Mouse (Mus musculus) frontal cortex, adult (tissue): ENCODE measurements around the gene Mapt.
A peak's percentile ranks its signal among the peaks of the same experiment; 100 is the strongest.

Experiments used
- ATAC-seq: cut with Nextera tagmentation; 2 replicates; pipeline ENCODE4 v1.9.2; 2017; ENCODE audit warnings: mild to moderate bottlenecking, moderate library complexity, mixed read lengths; ENCODE audit not compliant: low TSS enrichment

Mapt gene

DNA sequence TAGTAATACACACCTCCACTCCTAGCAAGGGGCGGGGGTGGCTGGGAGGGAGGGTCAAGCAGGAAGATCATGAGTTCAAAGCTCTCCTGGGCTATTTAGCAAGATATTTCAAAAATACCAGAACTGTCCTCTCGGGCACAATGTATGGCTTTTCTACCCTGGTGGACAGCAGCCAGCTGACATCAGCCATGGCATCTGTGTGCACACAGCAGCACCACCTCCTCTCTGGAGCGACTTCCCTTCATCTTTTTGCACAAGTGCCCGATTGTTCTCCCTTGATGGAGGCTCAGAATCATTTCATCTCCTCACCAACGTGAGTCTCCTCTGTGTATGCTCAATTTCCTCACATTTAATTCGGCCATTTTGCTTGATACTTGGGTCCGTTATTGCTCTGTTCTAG lies 44.6 kb downstream of the Mapt start:
- no peak for ATAC-seq

DNA sequence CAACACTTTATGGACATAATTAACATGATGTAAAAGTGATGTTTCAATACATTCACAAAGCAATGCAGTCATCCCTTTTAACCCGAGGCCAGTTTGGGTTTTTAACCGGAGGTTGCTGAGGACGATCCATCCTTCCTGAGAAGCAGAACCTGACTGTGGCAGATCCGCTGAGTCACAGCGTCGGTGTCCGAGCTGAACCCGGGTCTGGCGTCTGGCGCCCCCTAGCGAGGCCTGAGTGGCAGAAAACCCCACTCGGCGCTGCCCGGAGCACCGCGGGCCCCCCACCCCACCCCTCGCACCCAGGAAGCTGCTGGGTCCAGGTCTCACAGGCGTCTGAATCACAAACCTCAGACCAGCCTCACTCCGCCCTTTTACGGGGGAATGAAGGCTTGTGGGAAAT lies 47.0 kb downstream of the Mapt start:
- ATAC-seq: peak; percentile 62

DNA sequence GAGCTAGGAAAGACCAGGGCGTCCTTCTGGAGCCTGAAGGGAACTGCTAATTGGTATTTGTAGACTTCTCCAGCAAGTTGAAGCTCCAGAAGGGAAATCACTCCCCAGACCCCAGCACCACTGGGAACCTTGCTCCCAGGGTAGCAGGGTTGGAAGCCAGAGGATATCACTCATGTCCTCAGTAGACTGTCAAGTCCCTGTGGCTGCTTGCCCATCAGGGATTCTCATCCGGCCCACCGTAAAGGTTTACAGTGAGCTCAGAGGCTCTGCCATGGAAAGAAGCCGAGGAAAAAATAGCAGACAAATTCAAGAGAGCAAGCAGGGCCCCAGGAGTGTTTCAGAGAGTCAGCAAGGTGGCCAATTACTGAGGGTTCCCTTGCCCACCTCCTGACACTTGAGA lies 47.9 kb downstream of the Mapt start:
- ATAC-seq: no peak

DNA sequence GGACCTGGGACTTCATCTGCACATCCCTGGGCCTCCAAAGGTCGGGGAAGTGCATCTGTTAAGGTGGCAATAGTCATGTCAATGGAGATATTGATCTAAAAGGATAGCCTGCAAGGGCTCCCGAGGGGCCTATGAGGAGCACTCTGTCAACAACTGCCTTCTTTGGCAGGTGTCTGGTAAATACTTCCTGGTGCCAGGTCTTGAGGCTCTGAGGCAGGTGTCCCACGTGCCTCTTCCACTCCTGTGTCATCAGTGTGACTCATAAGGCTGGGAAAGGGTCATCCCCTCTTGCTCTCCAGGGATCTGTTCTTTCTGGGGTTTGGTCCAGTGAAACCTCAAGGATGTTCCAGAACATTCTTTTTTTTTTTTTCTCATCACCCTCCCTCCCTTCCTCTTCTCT lies 48.3 kb downstream of the Mapt start:
- no peak for ATAC-seq

DNA sequence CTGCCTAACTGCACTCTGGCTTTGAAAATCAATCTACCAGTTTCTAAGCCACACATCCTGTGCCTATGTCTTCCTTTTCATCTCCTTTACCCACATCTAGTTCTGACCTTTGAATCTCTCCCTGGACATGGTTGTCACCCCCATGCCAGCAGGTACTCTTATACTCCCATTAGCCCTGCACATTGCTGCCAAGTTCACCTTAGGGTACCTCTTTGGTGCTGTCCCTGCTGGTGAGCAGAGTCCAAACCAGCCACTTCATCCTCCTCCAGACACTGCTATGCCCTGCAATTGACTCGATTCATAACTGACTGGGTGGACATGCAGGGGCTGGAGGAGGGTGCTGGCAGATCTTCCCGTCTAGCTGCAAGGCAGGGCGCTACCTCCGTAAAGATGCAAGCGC lies 50.3 kb downstream of the Mapt start:
- no peak for ATAC-seq

DNA sequence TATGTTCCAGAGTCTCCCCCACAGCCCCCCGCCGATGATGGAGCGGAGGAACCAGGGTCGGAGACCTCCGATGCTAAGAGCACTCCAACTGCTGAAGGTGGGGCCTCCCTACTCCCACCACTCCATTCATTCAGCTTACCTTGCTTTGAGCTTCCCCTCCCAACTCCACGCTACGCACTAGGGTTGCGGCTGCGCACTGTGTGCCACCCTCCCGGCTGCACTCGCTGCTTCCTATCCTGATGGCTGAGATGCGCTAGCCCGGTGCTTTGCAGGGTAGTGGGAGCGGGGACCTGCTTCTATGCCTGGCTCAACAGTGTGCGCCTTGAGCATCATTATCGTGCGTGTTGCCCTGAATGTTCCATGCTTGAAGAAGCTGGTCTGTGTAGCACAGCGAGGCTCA lies 55.9 kb downstream of the Mapt start:
- no peak for ATAC-seq

GRCm38 (mm10) chr11:104288835-104289198 lies 57.6 kb downstream of the Mapt start:
- ATAC-seq: peak; percentile 77

DNA sequence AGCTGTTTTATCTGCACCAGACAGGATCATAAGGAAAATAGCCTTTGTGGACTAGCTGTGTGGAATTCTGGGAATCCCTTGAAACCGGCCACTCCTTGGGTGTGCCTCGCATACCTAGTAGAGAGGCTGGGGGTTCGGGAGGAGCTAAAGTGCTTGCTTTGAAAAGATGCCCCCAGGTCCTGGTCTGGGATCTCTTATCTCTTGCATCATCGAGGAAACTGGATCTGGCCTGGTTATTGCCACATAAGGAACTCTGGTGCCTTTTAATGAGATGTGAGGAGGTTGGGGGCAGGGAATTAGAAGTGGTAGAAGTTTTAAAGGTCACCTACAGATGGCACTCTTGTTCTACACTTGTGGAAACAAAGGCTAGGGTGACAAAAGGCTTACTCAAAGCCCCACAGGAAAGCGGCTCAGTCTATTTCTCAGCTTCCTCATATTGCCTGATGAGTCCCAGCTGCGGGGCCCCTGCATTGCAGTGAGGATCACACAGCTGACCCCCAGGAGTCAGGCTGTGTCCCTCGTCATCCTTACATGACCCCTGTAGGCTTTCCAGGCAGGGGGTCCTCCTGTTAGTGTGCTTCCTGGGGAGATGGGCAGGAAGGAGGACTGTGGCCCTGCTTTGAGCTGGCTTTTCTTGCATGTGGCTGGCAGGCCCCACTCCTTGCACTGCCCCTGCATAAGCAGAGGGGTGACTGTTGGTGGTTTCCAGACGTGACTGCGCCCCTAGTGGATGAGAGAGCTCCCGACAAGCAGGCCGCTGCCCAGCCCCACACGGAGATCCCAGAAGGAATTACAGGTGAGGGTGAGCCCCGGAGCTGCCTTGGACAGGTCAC lies 58.2 kb downstream of the Mapt start:
- ATAC-seq: peak; percentile 66

DNA sequence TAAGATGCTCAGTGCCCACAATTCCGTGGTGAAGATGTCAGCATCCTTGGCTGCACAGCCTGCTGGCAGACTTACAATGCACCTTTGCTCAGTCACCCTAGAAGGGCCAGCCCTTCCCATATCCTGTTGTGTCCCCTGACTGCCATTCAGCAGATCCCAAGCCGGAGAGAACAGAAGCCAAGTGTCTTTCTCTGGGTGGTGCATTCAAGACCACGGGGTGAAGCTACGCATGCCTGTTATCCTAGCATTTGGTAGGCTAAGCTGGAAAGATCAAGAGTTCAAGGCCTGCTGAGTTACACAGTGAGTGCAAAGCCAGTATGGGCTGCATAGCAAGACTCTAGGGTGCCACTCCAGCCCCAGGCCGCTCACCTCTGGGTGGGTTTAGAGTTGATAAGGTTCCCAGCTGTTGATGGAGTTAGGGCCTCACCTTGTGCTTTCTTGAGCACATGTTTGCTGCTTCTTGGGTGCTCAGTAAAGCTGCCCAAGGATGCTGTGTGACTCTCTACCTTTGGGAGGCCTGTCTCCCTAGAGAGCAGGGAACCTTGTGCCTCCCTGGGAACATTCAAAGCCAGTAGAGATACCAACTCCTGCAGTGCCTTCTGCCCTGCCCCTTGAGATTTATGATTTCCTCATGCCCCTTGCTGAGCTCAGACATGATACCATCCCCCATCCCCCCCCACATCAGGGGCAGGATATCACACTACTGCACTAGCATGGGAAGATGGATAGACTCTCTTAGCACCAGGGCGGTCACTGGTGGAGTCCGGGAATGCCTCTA lies 61.4 kb downstream of the Mapt start:
- no peak for ATAC-seq

DNA sequence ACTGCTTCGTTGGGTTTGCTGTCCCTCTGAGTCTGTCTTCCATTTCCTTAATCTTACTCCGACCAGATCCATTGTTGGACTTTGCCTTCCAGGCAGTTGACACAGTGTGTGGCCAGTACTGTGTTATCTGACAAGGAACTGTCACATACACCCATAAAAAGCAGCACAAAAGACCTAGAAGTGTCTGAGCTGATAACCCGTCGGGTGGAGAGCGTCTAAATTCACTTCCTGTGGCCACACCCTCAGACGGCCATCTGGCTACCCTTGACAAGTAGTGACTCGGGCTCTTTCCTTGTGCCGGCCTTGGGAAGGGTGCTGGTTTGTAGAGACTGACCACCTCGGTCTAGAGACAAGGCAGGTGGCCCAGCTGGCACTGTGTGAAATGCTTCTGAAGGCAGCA lies 62.1 kb downstream of the Mapt start:
- no peak for ATAC-seq

DNA sequence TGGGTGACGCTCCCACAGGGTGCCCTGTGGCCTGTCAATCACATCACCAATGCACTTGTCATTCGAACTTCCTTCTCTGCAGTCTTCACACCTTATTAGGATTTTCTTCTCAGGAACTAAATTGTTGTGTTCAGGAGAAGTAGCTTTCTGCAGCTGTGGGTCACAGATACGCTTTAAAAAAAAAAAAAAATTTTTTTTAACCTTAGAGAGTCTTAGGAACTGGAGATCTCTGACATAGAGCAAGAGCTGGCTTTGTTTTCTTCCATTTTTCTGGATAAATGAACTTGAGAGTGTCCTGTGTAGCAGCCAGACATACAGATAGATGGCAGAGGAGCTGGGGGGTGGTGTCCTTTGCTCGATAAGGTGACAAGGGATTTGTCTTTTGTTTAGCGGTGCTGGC lies 64.0 kb downstream of the Mapt start:
- ATAC-seq: no peak

- no peak for ATAC-seq
Observed at GRCm38 (mm10) chr11:104295656-104296055, 64.5 kb downstream of the Mapt start.

DNA sequence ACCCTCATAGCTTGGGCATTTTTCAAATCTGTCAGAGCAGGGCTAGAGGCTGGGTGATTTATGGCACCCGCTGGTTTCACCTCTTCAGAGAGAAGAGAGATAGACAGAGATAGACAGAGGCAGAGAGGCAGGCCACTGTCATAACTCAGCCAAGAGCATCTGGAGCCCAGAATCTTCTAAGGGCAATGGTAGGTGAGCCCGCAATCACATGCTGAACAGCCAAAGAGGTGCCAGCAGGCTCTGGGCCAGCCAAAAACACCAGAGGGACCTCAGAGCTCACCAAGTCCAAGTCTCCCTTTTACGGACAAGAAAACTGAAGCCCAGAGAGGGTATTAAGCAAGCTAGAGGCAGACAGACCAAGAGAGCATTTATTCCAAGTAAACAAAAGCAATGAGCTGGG lies 66.5 kb downstream of the Mapt start:
- ATAC-seq: no peak

GRCm38 (mm10) chr11:104302628-104303027 lies 71.4 kb downstream of the Mapt start:
- peak; percentile 64 for ATAC-seq

DNA sequence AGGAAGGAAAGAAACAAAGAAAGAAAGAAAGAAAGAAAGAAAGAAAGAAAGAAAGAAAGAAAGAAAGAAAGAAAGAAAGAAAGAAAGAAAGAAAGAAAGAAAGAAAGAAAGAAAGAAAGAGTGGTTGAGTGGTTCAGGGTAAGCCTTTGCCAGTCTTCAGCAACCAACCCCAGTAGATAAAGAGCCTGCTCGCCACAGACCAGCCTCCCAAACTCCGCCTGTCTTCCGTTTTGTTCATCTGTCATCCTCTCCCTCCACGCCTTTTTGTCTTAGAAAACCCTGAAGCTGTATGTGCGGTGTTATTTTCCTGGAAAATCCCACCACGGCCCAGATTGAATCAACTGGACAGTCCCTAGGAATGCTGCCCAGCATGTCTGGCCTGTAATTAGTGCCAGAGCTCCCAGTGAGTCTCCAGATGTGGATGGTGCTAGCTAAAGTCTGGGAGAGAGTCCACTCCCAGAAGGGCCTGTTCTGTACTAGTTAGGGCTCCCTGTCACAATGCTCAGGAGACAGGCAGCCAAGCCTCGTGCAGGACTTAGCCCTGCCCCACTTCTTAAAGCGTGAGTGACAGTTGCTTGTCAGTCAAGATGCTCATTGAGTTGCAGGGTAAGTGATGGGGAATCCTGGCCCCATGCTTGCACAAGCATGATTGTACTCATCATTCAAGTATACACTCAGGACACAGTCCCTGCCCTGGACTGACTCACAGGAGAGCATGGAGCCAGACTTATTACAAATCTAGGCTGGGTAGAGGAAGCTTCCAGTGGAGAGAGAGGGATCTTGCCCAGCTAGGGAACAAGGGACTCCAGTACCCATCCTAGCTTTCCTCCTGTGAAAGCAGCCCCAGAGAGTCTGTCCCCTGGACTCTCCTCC lies 72.1 kb downstream of the Mapt start:
- no peak for ATAC-seq

DNA sequence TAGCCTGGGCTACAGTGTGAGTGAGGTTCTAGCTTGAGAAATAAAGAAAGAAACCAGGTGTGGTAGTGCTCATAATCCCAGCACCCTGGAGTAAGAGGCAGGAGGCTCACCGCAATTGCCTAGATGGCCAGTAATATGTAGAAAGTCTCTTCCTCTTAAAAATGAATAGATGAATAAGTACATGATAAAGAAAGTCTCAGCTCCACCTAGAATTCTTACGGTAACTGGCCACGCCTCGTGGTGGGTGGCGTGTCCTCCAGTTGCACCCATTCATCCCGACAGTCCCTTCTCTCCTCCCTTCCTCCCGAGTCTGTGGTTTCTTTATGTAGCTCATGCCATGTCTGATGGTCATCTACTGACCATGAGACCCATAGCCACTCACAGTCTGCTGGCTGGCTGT lies 74.5 kb downstream of the Mapt start:
- ATAC-seq: no peak

GRCm38 (mm10) chr11:104306483-104306882 lies 75.3 kb downstream of the Mapt start:
- no peak for ATAC-seq

DNA sequence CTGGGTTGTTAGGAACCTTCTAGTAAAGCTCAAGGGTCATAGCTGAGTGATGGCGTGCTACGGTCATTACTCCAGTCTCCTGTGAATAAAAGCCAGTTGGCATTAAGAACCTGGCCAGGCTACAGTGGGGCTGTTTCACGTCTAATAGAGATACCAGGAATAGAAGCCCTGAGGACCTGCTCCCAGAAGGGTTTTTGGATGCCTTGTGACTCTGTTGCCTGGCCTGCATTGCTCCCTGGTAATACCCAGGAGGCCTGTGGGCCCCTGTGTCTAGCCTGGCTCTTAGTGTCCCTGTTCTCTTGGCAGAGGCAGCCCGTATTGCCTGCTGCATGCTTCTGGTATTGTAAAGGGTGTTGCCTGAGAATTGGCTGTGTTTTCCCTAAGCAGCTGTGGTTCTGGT lies 75.9 kb downstream of the Mapt start:
- ATAC-seq: no peak

DNA sequence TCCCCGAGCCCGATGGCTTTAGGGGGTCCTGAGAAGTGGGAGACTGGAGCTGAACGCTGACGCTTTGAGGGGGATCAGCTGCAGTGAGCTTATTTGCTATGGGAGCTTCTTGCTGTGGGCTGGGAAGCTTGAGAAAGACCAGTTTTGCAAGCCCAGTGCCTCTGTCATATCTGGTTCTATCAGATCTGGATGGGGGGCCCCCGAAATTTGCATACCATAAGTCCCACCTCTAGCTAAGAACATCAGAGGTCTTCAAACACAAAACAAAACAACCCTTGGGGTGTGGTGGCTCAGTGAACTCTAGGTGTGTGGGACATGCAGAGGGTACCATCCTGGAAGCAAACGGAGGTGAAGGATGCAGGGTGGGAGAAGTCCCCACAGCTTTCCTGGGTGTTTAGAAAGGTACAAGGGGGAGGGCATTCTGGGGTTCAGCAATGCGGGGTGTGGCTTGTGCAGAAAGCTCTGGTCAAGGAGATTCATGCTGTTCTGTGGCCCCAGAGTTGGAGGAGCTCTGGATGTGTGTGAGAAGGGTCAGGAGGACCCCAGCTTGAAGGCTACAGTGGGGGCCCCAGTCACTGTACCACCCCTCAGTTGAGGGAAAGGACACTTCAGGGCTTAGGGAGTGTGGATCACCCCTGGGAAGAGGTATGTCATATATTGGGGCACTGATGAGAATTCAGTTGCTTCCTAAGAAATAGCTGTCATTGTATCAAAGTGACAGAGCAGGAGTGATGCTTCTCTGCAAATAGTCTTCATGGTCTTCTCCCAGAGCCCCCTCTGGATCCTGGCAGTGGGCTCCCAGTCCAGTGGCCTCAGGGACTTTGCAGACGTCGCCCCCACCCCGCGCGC lies 78.4 kb downstream of the Mapt start:
- no peak for ATAC-seq

DNA sequence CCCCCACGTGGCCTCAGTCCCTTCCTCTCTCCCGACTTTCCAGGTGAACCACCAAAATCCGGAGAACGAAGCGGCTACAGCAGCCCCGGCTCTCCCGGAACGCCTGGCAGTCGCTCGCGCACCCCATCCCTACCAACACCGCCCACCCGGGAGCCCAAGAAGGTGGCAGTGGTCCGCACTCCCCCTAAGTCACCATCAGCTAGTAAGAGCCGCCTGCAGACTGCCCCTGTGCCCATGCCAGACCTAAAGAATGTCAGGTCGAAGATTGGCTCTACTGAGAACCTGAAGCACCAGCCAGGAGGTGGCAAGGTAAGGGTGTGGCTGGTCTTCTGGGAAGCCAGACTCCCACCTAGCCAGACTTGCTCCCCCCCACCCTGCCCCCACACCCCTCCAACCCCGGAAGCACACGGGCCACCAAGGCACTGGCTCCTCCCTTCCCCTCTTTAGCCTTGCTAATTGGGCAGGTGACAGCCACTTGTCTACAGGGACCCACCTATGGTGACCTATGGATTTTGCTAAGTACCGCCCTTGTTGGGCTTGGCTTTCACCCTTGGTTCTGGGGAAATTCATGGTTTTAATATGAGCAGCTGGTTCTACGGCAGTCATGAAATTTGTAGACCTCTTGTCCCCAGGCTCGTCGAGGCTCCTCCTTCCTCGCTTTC lies 79.2 kb downstream of the Mapt start:
- ATAC-seq: no peak

GRCm38 (mm10) chr11:104311643-104312042 lies 80.5 kb downstream of the Mapt start:
- no peak for ATAC-seq
